8 mouse cellular contexts compared by ENCODE assay signal in genomic region chr2:75590175-75590574, GRCm38 (mm10).
A peak's percentile ranks its signal among the peaks of the same experiment; 100 is the strongest.
DNase-seq lines count a peak whose midpoint lies in the region; ATAC-seq lines count a peak whose summit lies in the region.

No protein-coding gene starts in this region.

- no peaks in the 10 kb centered on the region; the same call in 1 of the 2 replicates for H3K27me3 ChIP-seq in forebrain, embryonic 11.5 days (ENCODE audit: control insufficient read depth, insufficient read depth, low read length)
- peaks cover 25% of the 10 kb centered on the region for H3K27me3 ChIP-seq in heart, embryonic 15.5 days
- peaks cover 25% of the 10 kb centered on the region for H3K27me3 ChIP-seq in liver, embryonic 13.5 days
- no peaks in the 10 kb centered on the region; the same call in 1 of the 2 replicates for H3K27me3 ChIP-seq in splenic B cell, adult 2 months (ENCODE audit: control insufficient read depth, insufficient read depth, low read length, poor library complexity, severe bottlenecking)

- H3K4me1 ChIP-seq in forebrain, embryonic 11.5 days (replicated peaks; ENCODE audit: control insufficient read depth, insufficient read depth, low read length) = peaks cover 3% of the 10 kb centered on the region; the same call in 1 of the 2 replicates
- H3K4me1 ChIP-seq in heart, embryonic 15.5 days (replicated peaks) = peaks cover 11% of the 10 kb centered on the region
- H3K4me1 ChIP-seq in liver, embryonic 13.5 days (replicated peaks) = peaks cover 9% of the 10 kb centered on the region; the same call in 1 of the 2 replicates

- no peak overlapping the region for H3K27ac ChIP-seq in forebrain, embryonic 11.5 days (ENCODE audit: low read depth, low read length)
- H3K27ac ChIP-seq in heart, embryonic 15.5 days = no peak overlapping the region
- H3K27ac ChIP-seq in liver, embryonic 13.5 days = no peak overlapping the region

- ATAC-seq in forebrain, embryonic 11.5 days (replicated peaks; ENCODE audit: low FRiP score) = peak; percentile 61; the same call in 1 of the 2 replicates
- ATAC-seq in heart, embryonic 15.5 days (replicated peaks; ENCODE audit: insufficient number of reproducible peaks, insufficient read depth, low FRiP score, low read depth) = no peak
- peak; percentile 51 for ATAC-seq in liver, embryonic 13.5 days (ENCODE audit: low read depth)

- no peak overlapping the region for H3K4me3 ChIP-seq in forebrain, embryonic 11.5 days (ENCODE audit: low read depth, low read length)
- H3K4me3 ChIP-seq in heart, embryonic 15.5 days = peak overlapping the region; percentile 31
- peak overlapping the region; percentile 36; the same call in 1 of the 2 replicates for H3K4me3 ChIP-seq in liver, embryonic 13.5 days (replicated peaks)

- H3K36me3 ChIP-seq in forebrain, embryonic 11.5 days (ENCODE audit: control insufficient read depth, insufficient read depth, low read length) = no peaks in the 10 kb centered on the region
- no peaks in the 10 kb centered on the region for H3K36me3 ChIP-seq in heart, embryonic 15.5 days
- no peaks in the 10 kb centered on the region for H3K36me3 ChIP-seq in liver, embryonic 13.5 days
- no peaks in the 10 kb centered on the region for H3K36me3 ChIP-seq in splenic B cell, adult 2 months (ENCODE audit: control insufficient read depth, insufficient read depth, low read length, poor library complexity, severe bottlenecking)

- H3K9me3 ChIP-seq in forebrain, embryonic 11.5 days (ENCODE audit: control insufficient read depth, low read length) = no peaks in the 10 kb centered on the region
- no peaks in the 10 kb centered on the region for H3K9me3 ChIP-seq in heart, embryonic 15.5 days (replicated peaks)
- no peaks in the 10 kb centered on the region for H3K9me3 ChIP-seq in liver, embryonic 13.5 days (replicated peaks)

- 3% methylated on average over 10 of the region's 10 CpGs for WGBS in forebrain, embryonic 11.5 days
- WGBS in heart, embryonic 15.5 days = 5% methylated on average over 10 of the region's 10 CpGs
- WGBS in liver, embryonic 13.5 days (ENCODE audit: insufficient replicate concordance) = 1% methylated on average over 10 of the region's 10 CpGs

- peak; percentile 83 to 87 for DNase-seq in CD8-positive naive resting alpha-beta T cell, adult 2 months (ENCODE audit: low read depth in 2 of 2, low spot score in 2 of 2)
- DNase-seq in c-Kit-positive CD71-negative TER-119-negative erythroid progenitor cells, embryonic 14.5 days (ENCODE audit: low read depth) = peak; percentile 87
- peak; percentile 95 for DNase-seq in forebrain, embryonic 11.5 days (ENCODE audit: low spot score)
- peak; percentile 93 for DNase-seq in kidney, postnatal 14 days
- peak; percentile 65 for DNase-seq in liver, embryonic 13.5 days
- peak; percentile 76 to 85 for DNase-seq in natural killer cell, adult 2 months (ENCODE audit: low spot score in 2 of 2)
- peak; percentile 90 for DNase-seq in splenic B cell, adult 2 months (ENCODE audit: low read depth, low spot score)

- H3K9ac ChIP-seq in forebrain, embryonic 11.5 days (ENCODE audit: low read length) = no peak overlapping the region
- no peak overlapping the region for H3K9ac ChIP-seq in heart, embryonic 15.5 days
- no peak overlapping the region for H3K9ac ChIP-seq in liver, embryonic 13.5 days

- peak overlapping the region; percentile 33; the same call in 1 of the 2 replicates for H3K4me2 ChIP-seq in forebrain, embryonic 11.5 days (ENCODE audit: low read depth, low read length, severe bottlenecking)
- peak overlapping the region; percentile 61 for H3K4me2 ChIP-seq in heart, embryonic 15.5 days
- peak overlapping the region; percentile 56 for H3K4me2 ChIP-seq in liver, embryonic 13.5 days
